Mouse (Mus musculus) natural killer cell, adult 2 months (primary cell): ENCODE results near the gene Rxfp4.
A peak's percentile ranks its signal among the peaks of the same experiment; 100 is the strongest.

Experiments
- DNase-seq, 2 experiments: peaks; one replicate each; pipeline ENCODE4 v3.0.0; 2022; ENCODE audit warnings: low spot score in 2 of 2

The Rxfp4 gene

GRCm38 (mm10) chr3:88652846-88653515 lies at the start of gene Rxfp4:
TSS of gene Rxfp4 (minus strand) at chr3:88653142.
- DNase-seq, result no peak

- no peak for DNase-seq
Measured at GRCm38 (mm10) chr3:88701222-88701621, 48.3 kb upstream of the Rxfp4 start.

GRCm38 (mm10) chr3:88700247-88700646 lies 47.3 kb upstream of the Rxfp4 start:
- DNase-seq, result no peak

- DNase-seq, result no peak
Measured at GRCm38 (mm10) chr3:88698834-88699233, 45.9 kb upstream of the Rxfp4 start.

- no peak for DNase-seq
Measured at GRCm38 (mm10) chr3:88698051-88698450, 45.1 kb upstream of the Rxfp4 start.

- DNase-seq, result no peak
Measured at GRCm38 (mm10) chr3:88695545-88695944, 42.6 kb upstream of the Rxfp4 start.

- DNase-seq, result no peak
Measured at GRCm38 (mm10) chr3:88689079-88689478, 36.1 kb upstream of the Rxfp4 start.

- DNase-seq, result peak; percentile 21 to 45
Measured at GRCm38 (mm10) chr3:88686734-88687611, 34.0 kb upstream of the Rxfp4 start.

- DNase-seq, result no peak
Measured at GRCm38 (mm10) chr3:88685958-88686451, 33.1 kb upstream of the Rxfp4 start.

GRCm38 (mm10) chr3:88684980-88685941 lies 32.3 kb upstream of the Rxfp4 start, which contains the start of gene Khdc4:
TSS of gene Khdc4 (plus strand) at chr3:88685803.
- DNase-seq, result peak; percentile 96 to 97

- DNase-seq, result no peak
Measured at GRCm38 (mm10) chr3:88684236-88684979, 31.5 kb upstream of the Rxfp4 start.

- DNase-seq, result no peak
Measured at GRCm38 (mm10) chr3:88683814-88684213, 30.9 kb upstream of the Rxfp4 start.

- DNase-seq, result peak; percentile 46 to 63
Measured at GRCm38 (mm10) chr3:88677399-88677798, 24.5 kb upstream of the Rxfp4 start.

- DNase-seq, result peak; percentile 66 to 78
Measured at GRCm38 (mm10) chr3:88664095-88664494, 11.2 kb upstream of the Rxfp4 start.

- no peak for DNase-seq
Measured at GRCm38 (mm10) chr3:88659798-88660197, 6.9 kb upstream of the Rxfp4 start.

GRCm38 (mm10) chr3:88658441-88659127 lies 5.6 kb upstream of the Rxfp4 start:
- DNase-seq, result no peak

- DNase-seq, result no peak
Measured at GRCm38 (mm10) chr3:88655619-88656018, 2.7 kb upstream of the Rxfp4 start.

GRCm38 (mm10) chr3:88654621-88655020 lies 1.7 kb upstream of the Rxfp4 start:
- DNase-seq, result no peak

- no peak for DNase-seq
Measured at GRCm38 (mm10) chr3:88653516-88654370, 801 bp upstream of the Rxfp4 start.
